Mouse (Mus musculus) stomach, postnatal 0 days (tissue): ENCODE data around the gene Tmem270. TPM values are rescaled to one million over a fixed set of nuclear protein-coding genes. Genes with fewer than 3 reads are reported as not detected.
A peak's percentile ranks its signal among the peaks of the same experiment; 100 is the strongest.

Source experiments
- ATAC-seq: fragments of 200-750 bp; cut with Nextera tagmentation; 2 replicates; pipeline ENCODE4 v1.8.0; 2017; ENCODE audit not compliant: low FRiP score, low TSS enrichment
- DNase-seq: peaks from one replicate; pipeline ENCODE4 v3.0.0-alpha.2; 2016; ENCODE audit warnings: low spot score
- H3K27ac ChIP-seq: fragments of 300-500 bp; sonication (generic); replicated peaks from 2 replicates; pipeline ENCODE4 v1.5.1; 2014; ENCODE audit warnings: mild to moderate bottlenecking, control low read depth
- H3K27me3 ChIP-seq: fragments of 300-500 bp; sonication (generic); 2 replicates; pipeline ENCODE4 v1.6.1; 2014; ENCODE audit warnings: low read length; ENCODE audit not compliant: control insufficient read depth, insufficient read depth
- H3K36me3 ChIP-seq: fragments of 300-500 bp; sonication (generic); 2 replicates; pipeline ENCODE4 v1.6.1; 2014; ENCODE audit warnings: low read length, mixed read lengths; ENCODE audit not compliant: control insufficient read depth, insufficient read depth
- H3K4me1 ChIP-seq: fragments of 300-500 bp; sonication (generic); replicated peaks from 2 replicates; pipeline ENCODE4 v1.6.1; 2014; ENCODE audit warnings: antibody characterized with exemption; ENCODE audit not compliant: control insufficient read depth, insufficient read depth
- H3K4me2 ChIP-seq: fragments of 300-500 bp; sonication (generic); replicated peaks from 2 replicates; pipeline ENCODE4 v1.6.1; 2014; ENCODE audit warnings: low read depth, mild to moderate bottlenecking, control low read depth, moderate library complexity
- H3K4me3 ChIP-seq: fragments of 300-500 bp; sonication (generic); 2 replicates; pipeline ENCODE4 v1.5.1; 2014; ENCODE audit warnings: low read depth, low read length, control low read depth
- H3K9ac ChIP-seq: fragments of 300-500 bp; sonication (generic); 2 replicates; pipeline ENCODE4 v1.6.1; 2014; ENCODE audit warnings: mild to moderate bottlenecking, low read length, control low read depth, mixed read lengths
- H3K9me3 ChIP-seq: fragments of 300-500 bp; sonication (generic); 2 replicates; pipeline ENCODE4 v1.6.1; 2016; ENCODE audit warnings: low read length; ENCODE audit not compliant: control insufficient read depth
- CTCF ChIP-seq: IDR thresholded peaks from 2 replicates; pipeline ENCODE4 v1.5.1; 2016; ENCODE audit warnings: antibody characterized with exemption, low read depth, mild to moderate bottlenecking, moderate library complexity
- EP300 ChIP-seq: optimal IDR thresholded peaks from 2 replicates; pipeline ENCODE3; 2016; ENCODE audit warnings: antibody characterized with exemption
- WGBS: fragments of 180-500 bp; shearing (Covaris S2); extraction: QIAGEN DNeasy Blood & Tissue Kit; methylation state at CpG from one replicate; pipeline ENCODE4 v1.1.7; 2014; 5-methylcytosine and 5-hydroxymethylcytosine counted together
- polyA plus RNA-seq: library from polyadenylated mRNA; unstranded; fragments of >200 nt; fragmentation: Nextera tagmentation; extraction: Ambion mirVana; gene quantifications from 2 replicates; pipeline ENCODE4 v1.2.1, GENCODE M21; 2015

Tmem270 gene
- polyA plus RNA-seq, 1 experiment from 2014 or later: not detected

DNA sequence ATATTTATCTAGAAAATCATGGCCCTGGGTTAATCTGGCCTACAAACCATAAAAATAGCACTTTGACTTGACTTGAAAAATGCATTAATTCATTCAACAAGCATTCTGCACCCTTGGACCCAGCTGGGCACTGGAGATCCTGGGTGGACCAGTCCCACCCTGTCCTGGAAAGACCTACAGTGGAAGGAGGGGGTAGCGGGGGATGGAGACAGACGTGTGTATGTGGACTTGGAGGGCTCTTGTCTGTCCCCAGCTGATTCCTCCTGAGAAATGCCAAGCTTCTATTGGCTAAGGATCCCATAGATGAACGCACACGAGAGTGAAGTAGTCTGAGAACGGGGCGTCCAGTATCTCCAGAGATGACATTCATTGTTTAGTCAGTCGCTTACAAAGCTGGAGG lies 18.0 kb downstream of the Tmem270 start:
- H3K27me3 ChIP-seq: no peaks in the 10 kb centered on the region
- no peak overlapping the region for H3K27ac ChIP-seq
- no peaks in the 10 kb centered on the region for H3K36me3 ChIP-seq
- H3K4me1 ChIP-seq: no peaks in the 10 kb centered on the region
- no peak for TF ChIP-seq EP300
- TF ChIP-seq CTCF: no peak
- H3K4me3 ChIP-seq: no peak overlapping the region
- H3K9me3 ChIP-seq: no peaks in the 10 kb centered on the region
- ATAC-seq (no peak), DNase-seq (no peak)
- WGBS: 75% methylated on average over 7 of the region's 7 CpGs
- no peak overlapping the region for H3K9ac ChIP-seq
- no peak overlapping the region for H3K4me2 ChIP-seq

DNA sequence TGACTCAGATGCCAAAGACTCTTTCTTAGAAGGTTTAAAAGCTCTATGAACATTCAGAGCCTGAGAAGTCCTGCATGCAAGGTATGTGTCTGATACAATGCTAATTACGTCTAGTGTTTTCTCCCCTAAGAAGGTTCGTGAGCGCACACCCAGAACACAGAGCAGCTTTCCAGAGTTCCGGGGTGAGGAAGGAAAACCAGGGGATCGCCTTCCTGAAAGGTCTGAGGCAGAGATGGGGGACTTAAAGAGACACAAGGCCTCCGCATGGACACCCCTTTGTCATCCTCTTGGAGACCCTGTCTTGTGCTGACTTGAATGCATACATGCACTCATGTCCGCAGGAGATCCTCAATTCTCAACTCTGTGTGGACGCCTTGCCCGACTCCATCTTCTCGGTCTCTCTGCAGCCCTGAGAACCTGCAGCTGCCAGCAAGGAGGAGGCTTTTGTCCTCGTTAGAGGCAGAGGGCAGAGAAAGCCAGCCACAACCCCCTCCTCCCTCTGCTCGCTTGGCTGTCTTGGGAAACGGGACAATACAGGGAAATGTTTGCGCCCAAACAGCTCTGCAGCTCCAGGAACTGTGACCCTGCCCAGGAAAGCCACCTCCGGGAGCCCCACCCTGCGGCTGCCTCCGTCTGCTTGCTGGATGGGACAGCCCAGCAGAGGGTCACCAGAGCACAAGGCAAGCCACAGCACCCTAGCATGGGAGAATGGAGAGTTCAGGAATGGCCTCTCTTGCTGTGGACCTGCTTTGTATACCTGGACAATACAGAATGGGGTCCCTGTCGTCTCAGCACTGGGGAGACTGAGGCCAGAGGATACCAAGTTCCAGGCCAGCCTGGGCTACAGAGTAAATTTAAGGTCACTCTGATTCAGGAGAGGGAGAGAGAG lies 18.8 kb downstream of the Tmem270 start:
- ATAC-seq (no peak), DNase-seq (no peak)

DNA sequence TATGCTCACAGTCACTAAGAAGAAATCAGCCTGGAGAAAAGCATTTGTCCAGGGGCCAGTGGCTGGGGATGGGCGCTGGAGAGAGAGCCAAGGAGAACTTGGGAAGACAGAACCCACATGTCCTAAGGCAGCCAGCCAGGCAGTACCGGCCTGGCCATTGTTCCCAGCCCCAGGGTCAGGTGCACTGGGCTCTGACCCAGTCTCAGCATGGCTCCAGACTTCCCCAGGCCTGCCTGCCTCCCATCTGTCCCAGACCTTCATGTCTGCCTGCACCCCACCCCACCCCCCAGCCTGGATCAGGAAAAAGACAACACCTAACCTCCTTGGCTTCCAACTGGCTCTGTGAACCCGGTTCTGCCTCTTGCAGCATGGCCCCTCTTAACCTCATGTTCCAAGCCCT lies 23.5 kb downstream of the Tmem270 start:
- WGBS: 41% methylated on average over 3 of the region's 3 CpGs
- DNase-seq (no peak), ATAC-seq (no peak)
- H3K36me3 ChIP-seq: no peaks in the 10 kb centered on the region
- H3K4me1 ChIP-seq: no peaks in the 10 kb centered on the region
- TF ChIP-seq EP300 (no peak), CTCF (no peak)
- H3K9ac ChIP-seq: no peak overlapping the region
- H3K4me3 ChIP-seq: no peak overlapping the region
- no peaks in the 10 kb centered on the region for H3K9me3 ChIP-seq
- H3K27ac ChIP-seq: no peak overlapping the region
- no peaks in the 10 kb centered on the region for H3K27me3 ChIP-seq
- H3K4me2 ChIP-seq: no peak overlapping the region

More for the DNA sequence above, 18.8 kb downstream of the Tmem270 start:
- H3K9me3 ChIP-seq: no peaks in the 10 kb centered on the region
- TF ChIP-seq EP300: no peak
- no peak for TF ChIP-seq CTCF
- H3K4me2 ChIP-seq: no peak overlapping the region
- no peaks in the 10 kb centered on the region for H3K4me1 ChIP-seq
- no peak overlapping the region for H3K9ac ChIP-seq
- no peaks in the 10 kb centered on the region for H3K36me3 ChIP-seq
- H3K27me3 ChIP-seq: no peaks in the 10 kb centered on the region
- WGBS: 48% methylated on average over 18 of the region's 18 CpGs
- H3K27ac ChIP-seq: peak overlapping the region; percentile 30
- no peak overlapping the region for H3K4me3 ChIP-seq

DNA sequence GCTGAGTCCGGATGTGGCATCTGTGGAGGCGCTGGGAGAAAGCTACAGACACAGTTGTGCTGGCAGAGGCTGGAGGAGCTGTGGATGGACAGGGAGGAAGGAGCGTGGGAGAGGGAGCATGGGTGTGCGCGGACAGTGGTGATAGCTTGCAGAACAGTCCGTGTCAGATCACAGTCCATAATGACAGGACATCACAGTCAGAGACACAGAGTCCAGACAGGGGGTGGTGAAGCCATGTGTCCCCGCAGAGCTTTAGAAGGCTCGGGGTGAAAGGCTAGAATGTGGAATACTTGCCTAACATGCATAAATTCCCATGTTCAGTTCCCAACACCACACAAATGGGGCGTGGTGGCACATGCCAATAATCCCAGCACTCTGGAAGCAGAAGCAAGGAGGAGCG lies 29.7 kb downstream of the Tmem270 start:
- no peak for ATAC-seq
- TF ChIP-seq EP300 (no peak), CTCF (no peak)
- Histone ChIP-seq H3K36me3 (no peaks in the 10 kb centered on the region), H3K27me3 (no peaks in the 10 kb centered on the region), H3K9ac (no peak overlapping the region), H3K9me3 (no peaks in the 10 kb centered on the region), H3K4me1 (no peaks in the 10 kb centered on the region), H3K4me3 (no peak overlapping the region), H3K27ac (no peak overlapping the region), H3K4me2 (no peak overlapping the region)
- no peak for DNase-seq
- WGBS: 70% methylated on average over 10 of the region's 10 CpGs

DNA sequence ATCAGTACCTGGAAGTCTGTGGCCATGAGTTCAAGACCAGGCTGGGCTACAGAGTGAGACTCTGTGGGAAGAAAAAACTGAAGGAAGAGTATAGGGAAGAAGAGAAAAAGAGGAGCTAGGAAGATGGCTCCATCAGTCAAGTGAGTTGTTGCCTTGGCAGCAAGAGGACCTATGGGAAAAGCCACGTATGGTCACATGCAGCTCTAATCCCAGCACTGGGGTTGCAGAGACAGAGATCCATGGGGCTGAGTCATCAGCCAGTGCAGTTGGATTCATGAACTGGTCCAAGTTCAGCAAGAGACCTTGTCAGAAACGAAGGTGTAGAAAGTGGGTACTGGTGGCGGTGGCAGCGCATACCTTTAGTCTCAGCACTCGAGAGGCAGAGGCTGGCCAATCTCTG lies 31.3 kb downstream of the Tmem270 start:
- H3K9ac ChIP-seq: no peak overlapping the region
- ATAC-seq: no peak
- no peaks in the 10 kb centered on the region for H3K9me3 ChIP-seq
- 86% methylated on average over 5 of the region's 5 CpGs for WGBS
- TF ChIP-seq CTCF (no peak), EP300 (no peak)
- no peak overlapping the region for H3K27ac ChIP-seq
- no peaks in the 10 kb centered on the region for H3K27me3 ChIP-seq
- H3K4me3 ChIP-seq: no peak overlapping the region
- H3K4me2 ChIP-seq: no peak overlapping the region
- no peaks in the 10 kb centered on the region for H3K36me3 ChIP-seq
- no peaks in the 10 kb centered on the region for H3K4me1 ChIP-seq
- no peak for DNase-seq
